Mouse (Mus musculus) lung, postnatal 0 days (tissue): ENCODE results near the gene Sae1.

ENCODE experiments used
- CTCF ChIP-seq: IDR thresholded peaks from 2 replicates; pipeline ENCODE4 v1.5.1; 2016; ENCODE audit warnings: antibody characterized with exemption, mild to moderate bottlenecking
- EP300 ChIP-seq: IDR thresholded peaks from 2 replicates; pipeline ENCODE4 v1.6.1; 2016; ENCODE audit warnings: antibody characterized with exemption, mild to moderate bottlenecking, control low read depth

GRCm38 (mm10) chr7:16282334-16282733, 105.3 kb downstream of the Sae1 start:
- TF ChIP-seq EP300 (no peak), CTCF (no peak)
